Comparison of ENCODE assay signal across 8 mouse cellular contexts in genomic region chr16:52219069-52219468, GRCm38 (mm10).
DNase-seq lines count a peak whose midpoint lies in the region.

No protein-coding gene starts in this region.

- no peaks in the 10 kb centered on the region for H3K36me3 ChIP-seq in limb, embryonic 10.5 days

- no peak overlapping the region for H3K27ac ChIP-seq in limb, embryonic 10.5 days

- no peaks in the 10 kb centered on the region for H3K27me3 ChIP-seq in limb, embryonic 10.5 days (ENCODE audit: low read depth, poor library complexity, severe bottlenecking)

- H3K4me1 ChIP-seq in limb, embryonic 10.5 days, result no peaks in the 10 kb centered on the region

- intact Hi-C loops in gastrocnemius, postnatal 14 days (cut with DNase I; ENCODE audit: low total_unique reads), result no loop called here

- DNase-seq in frontal cortex, adult 2 months (ENCODE audit: extremely low spot score in 1 of 2, low spot score in 1 of 2), result peak; percentile 10 to 67
- no peak for DNase-seq in frontal cortex, postnatal 25 days (ENCODE audit: low spot score in 2 of 2)
- DNase-seq in 3T3-L1 (ENCODE audit: low read depth, low spot score) (peak; percentile 75), MEL-GATA-1-ER (ENCODE audit: extremely low read depth, low read depth) (peak; percentile 23)
- peak; percentile 52 for DNase-seq in forelimb bud, embryonic 11.5 days (ENCODE audit: low read depth, low spot score)
- peak; percentile 62 for DNase-seq in limb, embryonic 10.5 days (ENCODE audit: low spot score)
- peak; percentile 18 for DNase-seq in right cerebral cortex, postnatal 4 days
- DNase-seq in gastrocnemius, postnatal 14 days, result no peak

- H3K4me3 ChIP-seq in limb, embryonic 10.5 days, result no peak overlapping the region

- 18% methylated on average over 2 of the region's 2 CpGs for WGBS in limb, embryonic 10.5 days

- H3K9me3 ChIP-seq in limb, embryonic 10.5 days (replicated peaks), result no peaks in the 10 kb centered on the region

Comparison
In these comparisons a context has a peak if more than half of its experiments do, and no peak if none do; other contexts are left out.
1. DNase-seq: peak in frontal cortex, adult 2 months (2 of 2), 3T3-L1 (single experiment), MEL-GATA-1-ER (single experiment), forelimb bud, embryonic 11.5 days (single experiment), limb, embryonic 10.5 days (single experiment) and right cerebral cortex, postnatal 4 days (single experiment); none in frontal cortex, postnatal 25 days (0 of 2) and gastrocnemius, postnatal 14 days (single experiment).